Mouse (Mus musculus): Measurements from ENCODE around the gene Hnrnpab. TPM values are rescaled to one million over a fixed set of nuclear protein-coding genes. Genes with fewer than 3 reads are reported as not detected.
A peak's percentile ranks its signal among the peaks of the same experiment; 100 is the strongest.

Gene Hnrnpab
- polyA plus RNA-seq, 1 experiment from 2014 or later, result 542 TPM

DNA sequence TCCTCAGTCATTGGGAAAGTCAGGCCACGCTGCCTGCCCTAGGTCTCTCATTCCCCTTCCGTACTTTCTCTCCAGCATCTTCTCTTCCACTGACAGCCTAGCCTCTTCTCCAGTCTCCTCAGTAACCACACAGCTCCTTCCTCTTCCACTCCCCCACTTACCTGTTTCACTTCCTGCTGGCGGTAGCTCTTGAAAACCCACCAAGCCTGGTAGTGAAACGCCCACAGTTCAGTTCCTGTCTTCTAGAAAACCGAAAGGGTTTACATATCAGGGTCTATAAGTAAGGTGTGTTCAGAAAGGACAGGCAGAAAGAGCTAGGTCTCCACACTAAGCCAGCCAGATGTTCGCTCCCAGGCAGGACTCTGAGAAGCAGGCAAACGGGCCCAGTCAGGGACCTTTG, 29.1 kb downstream of the Hnrnpab start:
- peak; percentile 67 for DNase-seq (ENCODE audit: low spot score)

DNA sequence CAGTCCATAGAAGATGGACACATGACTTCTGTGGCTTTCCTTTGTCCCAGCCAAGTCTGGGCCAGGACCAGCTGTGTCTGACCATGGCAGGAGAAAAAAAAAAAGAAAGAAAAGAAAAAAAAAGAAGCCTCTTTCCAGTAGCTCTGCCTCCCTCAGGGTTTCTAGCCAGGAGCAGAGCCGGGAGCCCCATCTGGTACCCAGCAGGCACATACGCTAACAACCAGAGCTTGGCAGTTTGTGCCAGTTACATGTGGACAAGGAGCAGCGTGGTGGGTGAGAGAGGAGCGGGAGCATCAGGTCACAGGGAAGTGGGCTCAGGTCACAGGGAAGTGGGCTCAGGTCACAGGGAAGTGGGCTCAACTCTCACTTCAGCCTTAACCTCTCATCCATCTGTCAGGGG, 30.2 kb downstream of the Hnrnpab start:
- DNase-seq (ENCODE audit: low spot score), result no peak

DNA sequence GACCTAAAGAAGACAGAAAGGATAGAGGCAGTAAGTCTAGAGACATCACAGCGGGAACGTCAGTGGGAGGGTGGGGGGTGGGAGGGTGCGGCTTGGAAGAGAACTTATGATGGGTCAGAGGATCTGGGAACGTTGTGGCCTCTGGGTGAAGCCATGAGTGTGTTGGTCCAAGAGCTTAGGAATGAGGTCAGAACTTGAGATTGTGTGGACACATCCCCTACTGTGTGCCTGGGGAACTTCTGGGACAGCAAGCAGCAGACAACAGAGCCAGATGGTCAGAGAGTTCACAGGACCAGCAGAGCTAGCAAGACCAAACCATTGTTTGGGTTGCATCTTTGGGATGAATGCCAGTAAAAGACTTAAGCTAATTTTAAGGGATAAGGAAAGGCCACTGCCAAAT, 37.8 kb downstream of the Hnrnpab start:
- no peak for DNase-seq (ENCODE audit: low spot score)

GRCm38 (mm10) chr11:51565951-51566350, 40.7 kb downstream of the Hnrnpab start:
- no peak for DNase-seq (ENCODE audit: low spot score)

DNA sequence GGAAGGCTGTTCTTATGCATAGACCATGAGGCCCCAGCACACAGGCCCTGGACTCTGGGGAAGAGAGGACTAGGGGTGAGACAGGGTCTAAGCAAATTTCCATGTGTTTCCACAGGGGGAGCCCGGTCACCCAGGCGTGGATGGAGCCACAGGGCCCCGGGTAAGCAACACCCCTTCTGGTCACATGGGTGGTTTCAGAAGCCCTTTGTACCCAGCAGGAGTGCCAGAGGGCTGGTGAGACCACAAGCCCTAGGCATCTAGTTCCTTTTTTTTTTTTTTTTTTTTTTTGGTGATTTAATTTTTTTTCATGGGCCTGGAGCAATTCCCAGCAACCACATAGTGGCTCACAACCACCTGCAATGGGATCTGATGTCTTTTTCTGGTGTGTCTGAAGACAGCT, 41.6 kb downstream of the Hnrnpab start:
- DNase-seq (ENCODE audit: low spot score), result no peak

DNA sequence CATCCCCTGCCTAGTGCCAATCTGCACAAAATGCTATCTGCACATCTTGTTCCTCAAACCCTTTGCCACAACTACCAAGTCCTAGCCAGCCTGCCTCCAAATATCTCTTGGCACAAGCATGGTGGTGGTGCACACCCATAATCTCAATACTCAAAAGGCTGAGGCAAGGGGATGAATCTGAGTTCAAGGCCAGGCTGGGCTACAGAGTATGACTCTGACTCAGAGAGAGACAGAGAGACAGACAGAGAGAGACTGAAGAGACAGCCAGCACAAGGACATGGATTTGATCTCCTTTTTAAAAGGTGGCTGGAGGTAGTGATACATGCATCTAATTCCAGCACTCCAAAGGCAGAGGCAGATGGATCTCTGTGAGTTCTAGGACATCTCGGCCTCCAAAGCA, 43.4 kb downstream of the Hnrnpab start:
- no peak for DNase-seq (ENCODE audit: low spot score)

DNA sequence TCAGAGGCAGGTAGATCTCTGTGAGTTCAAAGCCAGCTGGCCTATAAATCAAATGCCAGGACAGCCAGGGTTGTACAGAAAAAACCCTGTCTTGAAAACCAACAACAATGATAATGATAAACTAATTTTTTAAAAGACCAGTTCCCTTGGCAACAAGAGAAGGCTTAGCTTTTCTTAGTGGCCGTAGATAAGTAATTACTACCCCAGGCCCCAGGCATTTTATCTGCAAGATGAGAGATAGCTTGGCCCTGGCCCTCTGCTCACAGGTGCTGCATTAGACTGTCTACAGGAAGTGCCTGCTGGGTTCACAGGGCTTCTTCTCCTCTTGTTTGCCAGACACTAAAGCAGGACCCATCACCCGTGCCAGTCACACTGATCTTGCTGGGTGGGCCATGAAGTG, 51.6 kb downstream of the Hnrnpab start:
- DNase-seq (ENCODE audit: low spot score), result no peak

DNA sequence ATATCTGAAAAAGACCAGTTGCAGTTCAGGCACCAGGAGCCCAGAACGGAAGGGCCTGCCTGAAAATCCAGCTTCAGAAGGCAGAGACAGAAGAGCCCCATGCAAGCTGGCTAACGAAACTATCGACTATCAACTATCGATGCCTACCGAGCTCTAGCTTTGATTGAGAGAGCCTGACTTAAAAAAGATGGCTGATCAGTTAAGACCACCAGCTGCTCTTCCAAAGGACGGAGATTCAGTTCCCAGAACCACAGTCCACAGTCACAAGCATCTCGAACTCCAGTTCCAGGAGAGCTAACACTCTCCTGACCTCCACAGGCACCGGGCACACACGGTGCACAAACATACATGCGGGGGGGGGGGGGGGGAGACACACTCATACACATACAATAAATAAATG, 52.1 kb downstream of the Hnrnpab start:
- DNase-seq (ENCODE audit: low spot score), result no peak

DNA sequence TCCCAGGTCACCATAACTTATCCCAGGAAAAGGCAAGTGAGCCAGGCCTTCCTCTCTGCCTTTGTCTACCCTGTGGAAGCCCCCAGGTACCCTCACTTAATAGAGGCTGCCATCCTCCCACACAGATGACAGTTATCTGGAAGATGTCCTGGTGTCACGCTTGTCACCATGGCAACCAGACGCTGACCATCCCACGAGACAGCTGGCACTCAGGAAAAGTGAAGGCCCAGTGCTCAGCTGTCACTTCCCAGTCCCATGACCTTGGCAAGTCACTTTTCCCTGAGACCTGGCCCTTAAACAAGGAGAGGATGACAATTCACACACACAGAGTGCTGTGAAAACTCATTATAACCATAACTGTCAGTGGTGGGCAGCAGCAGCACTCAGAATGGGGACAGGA, 54.6 kb downstream of the Hnrnpab start:
- DNase-seq (ENCODE audit: low spot score), result no peak

- no peak for DNase-seq (ENCODE audit: low spot score)
These were observed 55.4 kb downstream of the Hnrnpab start for GRCm38 (mm10) chr11:51551253-51551652.

Other genes with a start within 250 kb of the Hnrnpab start
- gene Phykpl, start 22.1 kb downstream of the Hnrnpab start, polyA plus RNA-seq (2015; fragmentation: Nextera tagmentation; extraction: Ambion mirVana), result 13.0 and 15.0 TPM in 2 replicates
- gene Nhp2, start 12.9 kb upstream of the Hnrnpab start, polyA plus RNA-seq (2015; fragmentation: Nextera tagmentation; extraction: Ambion mirVana), result 196 and 207 TPM in 2 replicates
- gene Rmnd5b, start 29.0 kb upstream of the Hnrnpab start, polyA plus RNA-seq (2015; fragmentation: Nextera tagmentation; extraction: Ambion mirVana), result 62.4 and 66.1 TPM in 2 replicates
- gene N4bp3, start 44.0 kb upstream of the Hnrnpab start, polyA plus RNA-seq (2015; fragmentation: Nextera tagmentation; extraction: Ambion mirVana), result 22.8 and 26.5 TPM in 2 replicates
- 1.8 TPM in 2 replicates for gene D930048N14Rik, start 44.1 kb upstream of the Hnrnpab start, polyA plus RNA-seq (2015; fragmentation: Nextera tagmentation; extraction: Ambion mirVana)
- gene 0610009B22Rik, start 82.0 kb upstream of the Hnrnpab start, polyA plus RNA-seq (2015; fragmentation: Nextera tagmentation; extraction: Ambion mirVana), result 77.3 and 85.7 TPM in 2 replicates
- gene Sec24a, start 156.8 kb upstream of the Hnrnpab start, polyA plus RNA-seq (2015; fragmentation: Nextera tagmentation; extraction: Ambion mirVana), result 5.8 and 7.0 TPM in 2 replicates
- gene Sar1b, start 156.8 kb upstream of the Hnrnpab start, polyA plus RNA-seq (2015; fragmentation: Nextera tagmentation; extraction: Ambion mirVana), result 128 and 132 TPM in 2 replicates